Mouse (Mus musculus) CD4-positive, CD25-positive, alpha-beta regulatory T cell, adult 2 months (primary cell): ENCODE results near the gene Tcirg1.
A peak's percentile ranks its signal among the peaks of the same experiment; 100 is the strongest.

ENCODE experiments used
- DNase-seq: peaks from one replicate; pipeline ENCODE4 v3.0.0-alpha.2; 2012; ENCODE audit warnings: low read depth, low spot score

Gene Tcirg1

GRCm38 (mm10) chr19:3851979-3852681 is 54.8 kb downstream of the Tcirg1 start:
- no peak for DNase-seq

DNA sequence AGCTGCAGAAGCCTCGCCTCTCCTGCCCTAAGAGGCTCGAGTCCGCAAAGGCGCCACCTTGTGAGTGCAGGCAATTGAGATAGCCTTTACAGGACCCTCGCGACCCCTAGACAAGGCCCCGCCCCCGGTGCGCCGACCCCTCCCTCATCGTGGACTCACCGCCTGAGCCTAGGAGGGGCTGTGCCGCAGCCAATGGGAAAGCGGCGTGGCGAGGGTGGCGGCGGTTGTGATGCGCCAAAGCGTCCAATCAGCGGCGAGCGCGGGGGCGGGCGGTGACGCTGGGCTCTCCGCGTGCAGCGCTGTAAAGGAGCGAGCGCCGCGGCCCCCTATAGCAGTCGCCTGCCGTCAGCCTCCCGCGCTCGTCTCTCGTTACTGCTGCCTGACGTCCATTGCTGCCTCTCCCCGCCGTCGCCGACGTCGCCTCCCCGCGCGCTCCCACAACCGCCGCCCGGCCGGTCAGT is 55.4 kb downstream of the Tcirg1 start, which contains the start of gene Chka:
TSS of gene Chka (plus strand) at position 272 of the 461 bp plus-strand sequence.
- peak; percentile 99 for DNase-seq

GRCm38 (mm10) chr19:3850847-3851469 is 56.0 kb downstream of the Tcirg1 start:
- no peak for DNase-seq

GRCm38 (mm10) chr19:3850076-3850475 is 56.9 kb downstream of the Tcirg1 start:
- no peak for DNase-seq

DNA sequence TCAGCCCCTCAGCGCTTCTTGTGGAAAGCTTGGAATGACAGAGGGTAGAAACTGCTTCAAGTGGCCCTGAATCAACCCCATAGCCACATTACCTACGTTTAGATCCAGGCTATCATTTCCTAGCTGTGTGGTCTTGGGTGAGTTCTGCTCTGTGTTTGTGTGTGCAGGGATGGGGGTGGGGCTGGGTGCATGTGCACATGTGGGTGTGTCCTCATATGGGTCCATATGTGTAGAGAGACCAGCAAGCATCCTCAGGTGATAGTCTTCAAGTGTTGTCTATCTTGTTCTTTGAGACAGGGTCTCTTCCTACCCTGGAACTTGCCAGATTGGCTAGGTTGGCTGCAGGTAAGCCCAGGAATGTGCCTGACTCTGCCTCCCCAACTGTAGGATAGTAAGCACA is 57.7 kb downstream of the Tcirg1 start:
- DNase-seq = no peak

GRCm38 (mm10) chr19:3848207-3848808 is 58.6 kb downstream of the Tcirg1 start:
- no peak for DNase-seq

DNA sequence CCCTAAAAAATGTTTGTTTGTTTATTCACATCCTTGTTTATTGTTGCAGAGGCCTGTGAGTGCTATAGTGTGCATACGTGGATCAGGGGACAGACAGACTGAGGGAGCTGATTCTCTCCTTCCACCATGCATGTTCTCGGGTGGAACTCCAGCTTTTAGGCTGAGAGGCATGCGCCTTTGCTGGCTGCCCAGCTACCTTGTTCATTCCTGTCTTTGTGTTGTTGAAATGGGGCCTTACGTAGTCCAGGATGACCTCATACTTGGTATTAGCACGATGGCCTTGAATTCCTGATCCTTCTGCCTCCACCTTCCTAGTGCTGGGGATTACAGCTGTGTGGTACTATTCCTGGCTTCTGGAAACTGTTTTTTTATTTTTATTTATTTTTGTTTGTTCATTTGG is 59.2 kb downstream of the Tcirg1 start:
- DNase-seq = no peak

GRCm38 (mm10) chr19:3846676-3847604 is 60.0 kb downstream of the Tcirg1 start:
- no peak for DNase-seq
